Mouse (Mus musculus): ENCODE results near the gene Mthfsd. TPM values are rescaled to one million over a fixed set of nuclear protein-coding genes. Genes with fewer than 3 reads are reported as not detected.
A peak's percentile ranks its signal among the peaks of the same experiment; 100 is the strongest.

Gene Mthfsd
- polyA plus RNA-seq, 1 experiment from 2014 or later = 65.9 TPM

DNA sequence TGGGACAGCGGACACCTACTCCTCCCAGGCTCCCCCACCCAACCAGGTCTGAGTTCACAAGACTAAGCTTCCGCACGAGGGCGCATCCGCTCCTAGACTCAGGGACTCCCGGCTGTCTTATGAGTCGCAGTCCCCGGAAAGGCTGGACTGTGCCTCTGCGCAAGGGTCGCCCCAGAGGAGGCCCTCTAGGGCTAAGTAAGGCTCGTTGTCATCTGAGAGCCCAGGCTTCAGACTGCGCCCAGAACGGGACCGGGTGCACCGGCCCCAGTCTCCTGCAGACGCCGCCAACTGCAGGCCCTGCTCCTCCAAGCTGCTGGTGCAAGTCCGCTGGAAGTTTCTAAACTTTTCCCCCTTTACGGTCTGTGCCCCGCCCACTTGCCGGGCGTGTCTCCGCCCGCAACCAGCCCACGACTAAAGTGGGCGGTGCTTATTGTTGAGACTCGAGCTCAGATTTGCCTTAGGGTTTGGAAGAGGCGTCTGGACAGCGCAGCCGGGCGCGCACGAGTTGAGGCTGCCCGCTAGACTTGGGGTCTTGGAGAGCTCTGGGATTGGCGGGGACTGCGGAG is 17.2 kb upstream of the Mthfsd start:
- peaks cover 37% of the 10 kb centered on the region for H3K27me3 ChIP-seq (ENCODE audit: control insufficient read depth, insufficient read depth, low read length)
- WGBS = under 1% methylated on average over 35 of the region's 36 CpGs
- peaks cover 14% of the 10 kb centered on the region; the same call in 1 of the 2 replicates for H3K4me1 ChIP-seq (ENCODE audit: control insufficient read depth, insufficient read depth, low read length)
- peak overlapping the region; percentile 66; the same call in 1 of the 2 replicates for H3K27ac ChIP-seq (ENCODE audit: low read length)
- no peaks in the 10 kb centered on the region for H3K9me3 ChIP-seq (ENCODE audit: control insufficient read depth, low read depth, low read length)
- H3K4me2 ChIP-seq (replicated peaks; ENCODE audit: low read depth, low read length) = peak overlapping the region; percentile 60
- H3K4me3 ChIP-seq (ENCODE audit: low read depth, low read length) = peak overlapping the region; percentile 24
- ATAC-seq (ENCODE audit: insufficient number of reproducible peaks, insufficient read depth, low FRiP score, low read depth) = peak; percentile 75
- H3K36me3 ChIP-seq (ENCODE audit: control insufficient read depth, insufficient read depth, low read length) = no peaks in the 10 kb centered on the region
- no peak overlapping the region for H3K9ac ChIP-seq (replicated peaks; ENCODE audit: low read depth, low read length)

DNA sequence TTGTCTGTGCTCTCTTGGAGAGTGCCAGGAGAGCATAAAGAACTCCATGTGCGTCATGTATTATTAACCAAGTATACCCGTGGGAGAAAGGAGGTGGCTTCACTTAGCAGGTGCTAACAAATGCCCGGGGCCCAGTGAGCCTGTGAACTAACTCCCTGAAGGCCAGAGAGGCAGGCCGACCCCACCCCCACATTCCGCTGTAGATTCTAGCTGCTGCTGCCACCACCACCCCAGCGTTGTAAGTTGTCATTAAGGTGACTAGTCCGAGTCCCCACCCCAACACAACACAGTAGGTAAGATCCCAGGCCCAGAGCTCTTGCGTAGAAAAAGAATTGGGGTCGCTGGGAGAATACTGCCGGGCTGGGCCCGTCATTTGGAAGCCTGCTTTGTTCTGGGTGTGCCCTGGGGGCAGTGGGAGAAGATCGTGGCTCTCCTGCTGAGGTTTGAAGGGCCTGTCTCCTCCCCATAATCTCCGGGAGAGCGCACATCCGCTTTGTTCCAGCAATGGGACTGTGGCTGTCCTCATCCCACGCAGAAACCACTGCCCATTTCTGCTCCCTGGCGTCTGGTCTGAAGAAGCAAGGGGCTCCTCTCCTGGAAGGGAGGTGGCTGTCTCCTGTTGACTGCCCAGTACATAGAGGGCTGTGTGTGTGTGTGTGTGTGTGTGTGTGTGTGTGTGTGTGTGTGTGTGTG is 16.5 kb upstream of the Mthfsd start:
- Histone ChIP-seq H3K4me1 (ENCODE audit: control insufficient read depth, insufficient read depth, low read length) (peaks cover 14% of the 10 kb centered on the region; the same call in 1 of the 2 replicates), H3K9ac (replicated peaks; ENCODE audit: low read depth, low read length) (no peak overlapping the region), H3K27ac (ENCODE audit: low read length) (no peak overlapping the region), H3K36me3 (ENCODE audit: control insufficient read depth, insufficient read depth, low read length) (no peaks in the 10 kb centered on the region), H3K4me3 (ENCODE audit: low read depth, low read length) (no peak overlapping the region), H3K4me2 (replicated peaks; ENCODE audit: low read depth, low read length) (peak overlapping the region; percentile 60), H3K27me3 (ENCODE audit: control insufficient read depth, insufficient read depth, low read length) (peaks cover 44% of the 10 kb centered on the region), H3K9me3 (ENCODE audit: control insufficient read depth, low read depth, low read length) (no peaks in the 10 kb centered on the region)
- WGBS = 12% methylated on average over 17 of the region's 17 CpGs
- no peak; the same call in 1 of the 2 replicates for ATAC-seq (ENCODE audit: insufficient number of reproducible peaks, insufficient read depth, low FRiP score, low read depth)

DNA sequence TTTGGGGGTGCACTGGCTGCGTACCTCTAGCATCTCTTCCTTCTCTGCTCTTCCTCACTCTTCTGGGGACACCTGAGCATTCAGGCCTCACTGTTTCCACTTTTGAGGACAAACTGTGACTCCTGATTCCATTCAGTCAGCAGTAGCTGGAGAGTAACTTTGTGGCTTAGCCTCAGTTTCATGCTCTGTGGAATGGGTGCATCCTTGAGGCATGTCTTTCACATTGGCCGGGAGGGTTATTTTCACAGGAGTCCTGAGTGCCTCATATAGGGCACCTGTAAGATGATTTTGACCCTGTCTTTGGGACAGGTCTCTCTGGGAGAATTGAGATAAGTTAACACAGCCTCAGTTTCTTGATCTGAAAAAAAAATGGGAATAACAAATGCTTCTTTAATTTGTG is 14.9 kb upstream of the Mthfsd start:
- Histone ChIP-seq H3K4me1 (ENCODE audit: control insufficient read depth, insufficient read depth, low read length) (peaks cover 14% of the 10 kb centered on the region; the same call in 1 of the 2 replicates), H3K27me3 (ENCODE audit: control insufficient read depth, insufficient read depth, low read length) (peaks cover 50% of the 10 kb centered on the region), H3K36me3 (ENCODE audit: control insufficient read depth, insufficient read depth, low read length) (no peaks in the 10 kb centered on the region), H3K27ac (ENCODE audit: low read length) (no peak overlapping the region), H3K9me3 (ENCODE audit: control insufficient read depth, low read depth, low read length) (no peaks in the 10 kb centered on the region), H3K9ac (replicated peaks; ENCODE audit: low read depth, low read length) (no peak overlapping the region), H3K4me2 (replicated peaks; ENCODE audit: low read depth, low read length) (no peak overlapping the region), H3K4me3 (ENCODE audit: low read depth, low read length) (no peak overlapping the region)
- ATAC-seq (ENCODE audit: insufficient number of reproducible peaks, insufficient read depth, low FRiP score, low read depth) = no peak
- WGBS = 88% methylated on average over 2 of the region's 2 CpGs

GRCm38 (mm10) chr8:121122368-121122767 is 14.2 kb upstream of the Mthfsd start:
- Histone ChIP-seq H3K27ac (ENCODE audit: low read length) (no peak overlapping the region), H3K9me3 (ENCODE audit: control insufficient read depth, low read depth, low read length) (no peaks in the 10 kb centered on the region), H3K4me2 (replicated peaks; ENCODE audit: low read depth, low read length) (no peak overlapping the region), H3K4me1 (ENCODE audit: control insufficient read depth, insufficient read depth, low read length) (peaks cover 14% of the 10 kb centered on the region), H3K4me3 (ENCODE audit: low read depth, low read length) (no peak overlapping the region), H3K36me3 (ENCODE audit: control insufficient read depth, insufficient read depth, low read length) (no peaks in the 10 kb centered on the region), H3K9ac (replicated peaks; ENCODE audit: low read depth, low read length) (no peak overlapping the region), H3K27me3 (ENCODE audit: control insufficient read depth, insufficient read depth, low read length) (peaks cover 57% of the 10 kb centered on the region)
- no peak for ATAC-seq (ENCODE audit: insufficient number of reproducible peaks, insufficient read depth, low FRiP score, low read depth)
- 43% methylated on average over 7 of the region's 7 CpGs for WGBS

DNA sequence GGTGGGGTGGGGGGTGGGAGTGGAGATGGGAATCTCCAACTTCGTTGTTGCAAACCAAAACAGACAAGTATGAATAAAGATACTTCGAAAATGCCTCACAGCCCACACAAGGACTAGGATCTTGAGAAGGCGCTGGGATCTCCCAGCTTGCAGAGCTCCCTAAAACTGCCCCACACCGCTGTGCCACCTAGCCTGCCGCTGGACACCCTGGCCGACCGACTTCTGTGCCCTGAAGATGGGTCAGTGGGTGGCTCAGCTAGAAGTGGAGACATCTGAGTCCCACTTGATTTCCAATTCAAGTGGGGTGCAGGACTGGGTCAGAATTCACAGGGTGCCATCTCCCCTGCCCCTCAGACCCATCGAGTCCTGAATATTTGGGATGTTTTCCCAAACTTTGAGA is 13.5 kb upstream of the Mthfsd start:
- peaks cover 20% of the 10 kb centered on the region for H3K4me1 ChIP-seq (ENCODE audit: control insufficient read depth, insufficient read depth, low read length)
- no peak for ATAC-seq (ENCODE audit: insufficient number of reproducible peaks, insufficient read depth, low FRiP score, low read depth)
- no peak overlapping the region for H3K4me2 ChIP-seq (replicated peaks; ENCODE audit: low read depth, low read length)
- WGBS = 46% methylated on average over 8 of the region's 8 CpGs
- no peak overlapping the region for H3K4me3 ChIP-seq (ENCODE audit: low read depth, low read length)
- H3K9me3 ChIP-seq (ENCODE audit: control insufficient read depth, low read depth, low read length) = no peaks in the 10 kb centered on the region
- H3K27me3 ChIP-seq (ENCODE audit: control insufficient read depth, insufficient read depth, low read length) = peaks cover 61% of the 10 kb centered on the region
- H3K9ac ChIP-seq (replicated peaks; ENCODE audit: low read depth, low read length) = no peak overlapping the region
- H3K27ac ChIP-seq (ENCODE audit: low read length) = no peak overlapping the region
- no peaks in the 10 kb centered on the region for H3K36me3 ChIP-seq (ENCODE audit: control insufficient read depth, insufficient read depth, low read length)

- Histone ChIP-seq H3K9me3 (ENCODE audit: control insufficient read depth, low read depth, low read length) (no peaks in the 10 kb centered on the region), H3K4me3 (ENCODE audit: low read depth, low read length) (no peak overlapping the region), H3K4me2 (replicated peaks; ENCODE audit: low read depth, low read length) (no peak overlapping the region), H3K27me3 (ENCODE audit: control insufficient read depth, insufficient read depth, low read length) (peaks cover 65% of the 10 kb centered on the region), H3K27ac (ENCODE audit: low read length) (no peak overlapping the region), H3K36me3 (ENCODE audit: control insufficient read depth, insufficient read depth, low read length) (no peaks in the 10 kb centered on the region), H3K9ac (replicated peaks; ENCODE audit: low read depth, low read length) (no peak overlapping the region), H3K4me1 (ENCODE audit: control insufficient read depth, insufficient read depth, low read length) (peaks cover 20% of the 10 kb centered on the region)
- 41% methylated on average over 17 of the region's 17 CpGs for WGBS
- ATAC-seq (ENCODE audit: insufficient number of reproducible peaks, insufficient read depth, low FRiP score, low read depth) = no peak
Measured at GRCm38 (mm10) chr8:121120456-121121419, 12.5 kb upstream of the Mthfsd start.

DNA sequence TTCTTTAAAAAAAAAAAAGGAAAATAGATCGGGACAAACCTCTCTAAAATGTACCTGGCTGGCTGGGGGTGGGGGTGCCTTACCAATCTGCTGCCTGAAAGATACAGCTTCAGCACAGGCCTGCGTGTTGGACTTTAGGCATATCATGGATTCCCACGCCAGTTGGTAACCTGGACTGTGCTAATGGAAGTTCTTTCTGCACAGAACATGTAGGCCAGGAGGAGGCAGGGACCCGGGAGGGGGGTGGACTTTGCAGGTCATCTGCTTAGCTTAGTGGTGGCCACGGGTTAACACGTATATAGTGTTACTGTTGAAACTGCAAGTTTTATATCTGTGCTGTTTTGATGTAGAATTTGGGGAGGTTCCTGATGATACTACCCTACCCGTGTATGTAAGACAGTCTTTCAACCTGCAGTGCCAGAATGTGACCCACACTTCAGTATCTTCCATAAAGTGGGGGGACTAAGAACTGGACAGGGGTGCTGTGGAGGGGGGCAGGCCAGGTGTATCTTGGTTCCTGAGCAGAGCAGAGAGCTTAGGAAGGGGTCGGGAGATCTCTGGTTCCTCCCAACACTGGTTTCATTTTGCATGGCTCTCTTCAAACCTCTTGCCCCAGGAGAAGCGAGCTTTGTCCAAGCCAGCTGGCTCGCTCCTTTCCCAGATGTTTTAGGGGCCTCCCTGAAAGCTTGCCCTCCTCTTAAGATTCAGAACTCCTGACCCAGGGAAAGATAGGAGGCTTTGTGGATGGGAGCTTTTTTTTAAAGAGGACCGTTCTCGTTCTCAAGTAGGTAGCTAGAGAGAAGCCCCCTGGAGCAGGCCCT is 11.7 kb upstream of the Mthfsd start:
- WGBS = 34% methylated on average over 12 of the region's 12 CpGs
- ATAC-seq (ENCODE audit: insufficient number of reproducible peaks, insufficient read depth, low FRiP score, low read depth) = no peak
- H3K36me3 ChIP-seq (ENCODE audit: control insufficient read depth, insufficient read depth, low read length) = no peaks in the 10 kb centered on the region
- peaks cover 18% of the 10 kb centered on the region for H3K4me1 ChIP-seq (ENCODE audit: control insufficient read depth, insufficient read depth, low read length)
- peaks cover 72% of the 10 kb centered on the region for H3K27me3 ChIP-seq (ENCODE audit: control insufficient read depth, insufficient read depth, low read length)
- no peak overlapping the region for H3K4me2 ChIP-seq (replicated peaks; ENCODE audit: low read depth, low read length)
- H3K9ac ChIP-seq (replicated peaks; ENCODE audit: low read depth, low read length) = no peak overlapping the region
- H3K9me3 ChIP-seq (ENCODE audit: control insufficient read depth, low read depth, low read length) = no peaks in the 10 kb centered on the region
- no peak overlapping the region for H3K27ac ChIP-seq (ENCODE audit: low read length)
- H3K4me3 ChIP-seq (ENCODE audit: low read depth, low read length) = no peak overlapping the region

Data from stomach, embryonic 14.5 days (tissue).